Mouse (Mus musculus) heart, embryonic 13.5 days (tissue): ENCODE measurements at regions not wholly inside any gene's neighbourhood (a gene's known extent, or its start where the extent isn't known, plus 50 kb on each side); places are given as distances from the start of the nearest gene placed in this dataset.
A peak's percentile ranks its signal among the peaks of the same experiment; 100 is the strongest.

Experiments
- ATAC-seq: fragments of 200-750 bp; cut with Nextera tagmentation; 2 replicates; pipeline ENCODE4 v1.8.0; 2017; ENCODE audit warnings: moderate TSS enrichment; ENCODE audit not compliant: insufficient number of reproducible peaks, low FRiP score, low TSS enrichment; ENCODE audit errors: extremely low read depth
- H3K27ac ChIP-seq: fragments of 300-500 bp; sonication (generic); replicated peaks from 2 replicates; pipeline ENCODE4 v1.5.1; 2015; ENCODE audit warnings: moderate library complexity, mild to moderate bottlenecking, inconsistent platforms
- H3K27me3 ChIP-seq: fragments of 300-500 bp; sonication (generic); replicated peaks from 2 replicates; pipeline ENCODE4 v1.6.1; 2015; ENCODE audit warnings: mild to moderate bottlenecking, inconsistent platforms
- H3K36me3 ChIP-seq: fragments of 300-500 bp; sonication (generic); 2 replicates; pipeline ENCODE4 v1.6.1; 2015; ENCODE audit warnings: mild to moderate bottlenecking, inconsistent platforms
- H3K4me1 ChIP-seq: fragments of 300-500 bp; sonication (generic); 2 replicates; pipeline ENCODE4 v1.6.1; 2015; ENCODE audit warnings: inconsistent platforms
- H3K4me2 ChIP-seq: fragments of 300-500 bp; sonication (generic); 2 replicates; pipeline ENCODE4 v1.6.1; 2015; ENCODE audit warnings: inconsistent platforms, mild to moderate bottlenecking, moderate library complexity
- H3K4me3 ChIP-seq: fragments of 300-500 bp; sonication (generic); 2 replicates; pipeline ENCODE4 v1.5.1; 2015; ENCODE audit warnings: moderate library complexity, mild to moderate bottlenecking, inconsistent platforms
- H3K9ac ChIP-seq: fragments of 300-500 bp; sonication (generic); 2 replicates; pipeline ENCODE4 v1.6.1; 2015; ENCODE audit warnings: inconsistent platforms, mild to moderate bottlenecking, moderate library complexity
- H3K9me3 ChIP-seq: fragments of 300-500 bp; sonication (generic); 2 replicates; pipeline ENCODE4 v1.6.1; 2016; ENCODE audit warnings: inconsistent platforms
- WGBS: fragments of 180-500 bp; shearing (Covaris S2); methylation state at CpG from one replicate; pipeline ENCODE4 v1.1.7; 2015; ENCODE audit warnings: mixed read lengths; 5-methylcytosine and 5-hydroxymethylcytosine counted together

GRCm38 (mm10) chr4:56686141-56686540 lies 53.7 kb upstream of the Gm26657 start:
- Histone ChIP-seq H3K4me2 (no peak overlapping the region), H3K27ac (no peak overlapping the region), H3K36me3 (no peaks in the 10 kb centered on the region), H3K27me3 (peaks cover 9% of the 10 kb centered on the region), H3K9me3 (no peaks in the 10 kb centered on the region), H3K4me3 (no peak overlapping the region), H3K4me1 (peaks cover 5% of the 10 kb centered on the region), H3K9ac (no peak overlapping the region)
- no peak for ATAC-seq
- 50% methylated on average over 8 of the region's 8 CpGs for WGBS

- 51% methylated on average over 8 of the region's 8 CpGs for WGBS
- ATAC-seq, result no peak
- Histone ChIP-seq H3K9me3 (no peaks in the 10 kb centered on the region), H3K4me2 (peak overlapping the region; percentile 57), H3K27me3 (peaks cover 9% of the 10 kb centered on the region), H3K4me1 (peaks cover 5% of the 10 kb centered on the region), H3K36me3 (no peaks in the 10 kb centered on the region), H3K27ac (no peak overlapping the region), H3K9ac (no peak overlapping the region), H3K4me3 (no peak overlapping the region)
Measured at GRCm38 (mm10) chr4:56685696-56686095, 54.2 kb upstream of the Gm26657 start.

GRCm38 (mm10) chr4:56685123-56685522 lies 54.7 kb upstream of the Gm26657 start:
- H3K9me3 ChIP-seq, result no peaks in the 10 kb centered on the region
- no peak overlapping the region for H3K27ac ChIP-seq
- H3K4me1 ChIP-seq, result peaks cover 5% of the 10 kb centered on the region
- H3K4me2 ChIP-seq, result peak overlapping the region; percentile 57
- 5% methylated on average over 9 of the region's 9 CpGs for WGBS
- ATAC-seq, result no peak; the same call in 1 of the 2 replicates
- H3K4me3 ChIP-seq, result 0 out of 2 replicates have a peak overlapping the region, but pooled peaks have one; percentile 13
- H3K27me3 ChIP-seq, result peaks cover 9% of the 10 kb centered on the region
- no peaks in the 10 kb centered on the region for H3K36me3 ChIP-seq
- H3K9ac ChIP-seq, result no peak overlapping the region

- no peak for ATAC-seq
- whole genome bisulfite sequencing, result 74% methylated on average over 7 of the region's 7 CpGs
- H3K9ac ChIP-seq, result no peak overlapping the region
- H3K4me1 ChIP-seq, result peaks cover 5% of the 10 kb centered on the region
- no peak overlapping the region for H3K27ac ChIP-seq
- H3K9me3 ChIP-seq, result no peaks in the 10 kb centered on the region
- H3K36me3 ChIP-seq, result no peaks in the 10 kb centered on the region
- H3K4me2 ChIP-seq, result no peak overlapping the region
- no peak overlapping the region for H3K4me3 ChIP-seq
- peaks cover 9% of the 10 kb centered on the region for H3K27me3 ChIP-seq
Measured at GRCm38 (mm10) chr4:56684031-56684430, 55.8 kb upstream of the Gm26657 start.

GRCm38 (mm10) chr4:56681121-56681520 lies 58.7 kb upstream of the Gm26657 start:
- peaks cover 7% of the 10 kb centered on the region for H3K27me3 ChIP-seq
- H3K27ac ChIP-seq, result no peak overlapping the region
- H3K4me1 ChIP-seq, result peaks cover 5% of the 10 kb centered on the region
- no peaks in the 10 kb centered on the region for H3K9me3 ChIP-seq
- ATAC-seq, result no peak
- H3K36me3 ChIP-seq, result no peaks in the 10 kb centered on the region
- WGBS, result 74% methylated on average over 8 of the region's 8 CpGs
- no peak overlapping the region for H3K9ac ChIP-seq
- no peak overlapping the region for H3K4me2 ChIP-seq
- H3K4me3 ChIP-seq, result no peak overlapping the region

GRCm38 (mm10) chr4:56673868-56674267 lies 66.0 kb upstream of the Gm26657 start:
- H3K27ac ChIP-seq, result no peak overlapping the region
- no peaks in the 10 kb centered on the region for H3K36me3 ChIP-seq
- H3K4me2 ChIP-seq, result no peak overlapping the region
- 70% methylated on average over 4 of the region's 4 CpGs for WGBS
- ATAC-seq, result no peak
- H3K9me3 ChIP-seq, result peaks cover 5% of the 10 kb centered on the region; the same call in 1 of the 2 replicates
- H3K4me1 ChIP-seq, result no peaks in the 10 kb centered on the region
- no peaks in the 10 kb centered on the region for H3K27me3 ChIP-seq
- no peak overlapping the region for H3K9ac ChIP-seq
- no peak overlapping the region for H3K4me3 ChIP-seq

- no peaks in the 10 kb centered on the region for H3K36me3 ChIP-seq
- H3K4me2 ChIP-seq, result no peak overlapping the region
- no peak overlapping the region for H3K4me3 ChIP-seq
- no peak overlapping the region for H3K9ac ChIP-seq
- H3K27me3 ChIP-seq, result no peaks in the 10 kb centered on the region
- H3K9me3 ChIP-seq, result no peaks in the 10 kb centered on the region
- no peaks in the 10 kb centered on the region; the same call in 1 of the 2 replicates for H3K4me1 ChIP-seq
- WGBS, result 72% methylated on average over 2 of the region's 2 CpGs
- ATAC-seq, result no peak
- H3K27ac ChIP-seq, result no peak overlapping the region
Measured at GRCm38 (mm10) chr4:56664921-56665320, 74.9 kb upstream of the Gm26657 start.

GRCm38 (mm10) chr4:56661816-56662215 lies 78.1 kb upstream of the Gm26657 start:
- ATAC-seq, result no peak
- Histone ChIP-seq H3K4me2 (no peak overlapping the region), H3K4me1 (no peaks in the 10 kb centered on the region; the same call in 1 of the 2 replicates), H3K4me3 (no peak overlapping the region), H3K9ac (no peak overlapping the region), H3K36me3 (no peaks in the 10 kb centered on the region), H3K27me3 (no peaks in the 10 kb centered on the region), H3K27ac (no peak overlapping the region), H3K9me3 (no peaks in the 10 kb centered on the region)
- whole genome bisulfite sequencing, result 67% methylated on average over 5 of the region's 5 CpGs

GRCm38 (mm10) chr4:56657046-56657445 lies 82.8 kb upstream of the Gm26657 start:
- H3K27ac ChIP-seq, result no peak overlapping the region
- H3K4me3 ChIP-seq, result no peak overlapping the region
- H3K9me3 ChIP-seq, result no peaks in the 10 kb centered on the region
- H3K27me3 ChIP-seq, result no peaks in the 10 kb centered on the region
- WGBS, result 75% methylated on average over 3 of the region's 3 CpGs
- H3K4me1 ChIP-seq, result peaks cover 12% of the 10 kb centered on the region
- H3K4me2 ChIP-seq, result no peak overlapping the region
- no peaks in the 10 kb centered on the region for H3K36me3 ChIP-seq
- no peak overlapping the region for H3K9ac ChIP-seq
- no peak for ATAC-seq

GRCm38 (mm10) chr4:56654327-56654726 lies 85.5 kb upstream of the Gm26657 start:
- H3K9ac ChIP-seq, result no peak overlapping the region
- no peaks in the 10 kb centered on the region for H3K9me3 ChIP-seq
- H3K27ac ChIP-seq, result no peak overlapping the region
- H3K4me1 ChIP-seq, result peaks cover 20% of the 10 kb centered on the region
- H3K27me3 ChIP-seq, result no peaks in the 10 kb centered on the region
- no peak for ATAC-seq
- no peaks in the 10 kb centered on the region for H3K36me3 ChIP-seq
- no peak overlapping the region for H3K4me3 ChIP-seq
- WGBS, result 61% methylated on average over 4 of the region's 4 CpGs
- no peak overlapping the region for H3K4me2 ChIP-seq

- Histone ChIP-seq H3K4me2 (no peak overlapping the region), H3K9me3 (no peaks in the 10 kb centered on the region), H3K4me1 (peaks cover 20% of the 10 kb centered on the region), H3K27me3 (no peaks in the 10 kb centered on the region), H3K36me3 (no peaks in the 10 kb centered on the region), H3K4me3 (no peak overlapping the region), H3K27ac (peak overlapping the region; percentile 53), H3K9ac (no peak overlapping the region)
- ATAC-seq, result no peak
- WGBS, result 67% methylated on average over 5 of the region's 5 CpGs
Measured at GRCm38 (mm10) chr4:56652819-56653218, 87.1 kb upstream of the Gm26657 start.

- Histone ChIP-seq H3K27me3 (no peaks in the 10 kb centered on the region), H3K9me3 (no peaks in the 10 kb centered on the region), H3K27ac (peak overlapping the region; percentile 42; the same call in 1 of the 2 replicates), H3K9ac (no peak overlapping the region), H3K4me3 (no peak overlapping the region), H3K4me1 (peaks cover 18% of the 10 kb centered on the region), H3K4me2 (no peak overlapping the region), H3K36me3 (no peaks in the 10 kb centered on the region)
- WGBS, result 71% methylated on average over 1 of the region's 1 CpGs
- no peak for ATAC-seq
Measured at GRCm38 (mm10) chr4:56649731-56650130, 90.1 kb upstream of the Gm26657 start.
